Mouse (Mus musculus): Measurements from ENCODE around the gene Ncoa4. TPM values are rescaled to one million over a fixed set of nuclear protein-coding genes. Genes with fewer than 3 reads are reported as not detected.
"Not testable (repeated sequence)": the region's sequence is repeated elsewhere in the genome, so short reads cannot be mapped to it uniquely, and the experiment has no call there.

The Ncoa4 gene
- polyA plus RNA-seq, 1 experiment from 2014 or later: 141 TPM

DNA sequence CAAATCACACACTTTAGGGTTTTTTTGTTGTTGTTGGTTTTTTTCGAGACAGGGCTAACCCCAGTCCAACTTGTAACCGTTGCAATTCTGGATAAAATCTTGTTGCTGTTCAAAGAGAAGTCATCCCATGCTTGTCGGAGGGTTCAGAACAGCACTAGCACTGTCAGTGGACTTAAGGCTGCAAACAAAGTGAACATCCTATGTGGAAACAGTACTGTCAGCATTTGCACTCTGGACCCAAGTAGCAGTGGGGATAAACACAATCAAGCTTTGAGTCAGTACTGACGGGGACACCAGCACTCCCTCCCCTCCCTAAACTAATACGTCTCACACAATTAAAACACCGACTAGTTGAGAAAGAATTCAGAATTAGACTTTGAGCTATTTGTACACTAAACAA lies 21.2 kb downstream of the Ncoa4 start:
- Histone ChIP-seq H3K9ac (replicated peaks) (no peak overlapping the region), H3K36me3 (replicated peaks; ENCODE audit: insufficient read depth, low read length) (peaks cover 70% of the 10 kb centered on the region), H3K27ac (ENCODE audit: low read depth) (peak overlapping the region; percentile 7; the same call in 1 of the 2 replicates), H3K27me3 (ENCODE audit: insufficient read depth, low read length) (no peaks in the 10 kb centered on the region), H3K4me3 (ENCODE audit: low read depth, low read length) (no peak overlapping the region), H3K4me2 (ENCODE audit: low read depth, low read length) (no peak overlapping the region), H3K9me3 (ENCODE audit: low read length) (no peaks in the 10 kb centered on the region), H3K4me1 (ENCODE audit: insufficient read depth) (0 out of 2 replicates have a peak, but pooled peaks cover 5% of the 10 kb centered on the region)
- no peak for TF ChIP-seq CTCF (IDR thresholded peaks at IDR 0.05; ENCODE audit: low read depth)
- TF ChIP-seq EP300 (IDR thresholded peaks at IDR 0.05; ENCODE audit: low read depth): no peak
- ATAC-seq: peak; percentile 75
- DNase-seq: no peak
- WGBS (ENCODE audit: insufficient replicate concordance): 68% methylated on average over 6 of the region's 6 CpGs

GRCm38 (mm10) chr14:32183846-32184245 lies 24.2 kb downstream of the Ncoa4 start:
- DNase-seq (no peak), ATAC-seq (no peak)
- Histone ChIP-seq H3K36me3 (replicated peaks; ENCODE audit: insufficient read depth, low read length) (peaks cover 87% of the 10 kb centered on the region), H3K4me2 (ENCODE audit: low read depth, low read length) (no peak overlapping the region), H3K4me1 (ENCODE audit: insufficient read depth) (0 out of 2 replicates have a peak, but pooled peaks cover 5% of the 10 kb centered on the region), H3K4me3 (ENCODE audit: low read depth, low read length) (no peak overlapping the region), H3K9ac (replicated peaks) (no peak overlapping the region), H3K27me3 (ENCODE audit: insufficient read depth, low read length) (no peaks in the 10 kb centered on the region), H3K27ac (ENCODE audit: low read depth) (no peak overlapping the region), H3K9me3 (ENCODE audit: low read length) (no peaks in the 10 kb centered on the region)
- no peak for TF ChIP-seq EP300 (IDR thresholded peaks at IDR 0.05; ENCODE audit: low read depth)
- no peak for TF ChIP-seq CTCF (IDR thresholded peaks at IDR 0.05; ENCODE audit: low read depth)
- WGBS (ENCODE audit: insufficient replicate concordance): 89% methylated on average over 4 of the region's 4 CpGs

GRCm38 (mm10) chr14:32190627-32191391 lies 31.1 kb downstream of the Ncoa4 start:
- Histone ChIP-seq H3K9me3 (ENCODE audit: low read length) (no peaks in the 10 kb centered on the region), H3K4me1 (ENCODE audit: insufficient read depth) (peaks cover 6% of the 10 kb centered on the region; the same call in 1 of the 2 replicates), H3K4me3 (ENCODE audit: low read depth, low read length) (no peak overlapping the region), H3K36me3 (replicated peaks; ENCODE audit: insufficient read depth, low read length) (peaks cover 57% of the 10 kb centered on the region), H3K27ac (ENCODE audit: low read depth) (peak overlapping the region; percentile 55; the same call in 1 of the 2 replicates), H3K4me2 (ENCODE audit: low read depth, low read length) (no peak overlapping the region), H3K27me3 (ENCODE audit: insufficient read depth, low read length) (no peaks in the 10 kb centered on the region), H3K9ac (replicated peaks) (no peak overlapping the region)
- DNase-seq: no peak
- 75% methylated on average over 6 of the region's 6 CpGs for WGBS (ENCODE audit: insufficient replicate concordance)
- ATAC-seq: peak; percentile 82
- TF ChIP-seq EP300 (IDR thresholded peaks at IDR 0.05; ENCODE audit: low read depth) (no peak), CTCF (IDR thresholded peaks at IDR 0.05; ENCODE audit: low read depth) (no peak)

DNA sequence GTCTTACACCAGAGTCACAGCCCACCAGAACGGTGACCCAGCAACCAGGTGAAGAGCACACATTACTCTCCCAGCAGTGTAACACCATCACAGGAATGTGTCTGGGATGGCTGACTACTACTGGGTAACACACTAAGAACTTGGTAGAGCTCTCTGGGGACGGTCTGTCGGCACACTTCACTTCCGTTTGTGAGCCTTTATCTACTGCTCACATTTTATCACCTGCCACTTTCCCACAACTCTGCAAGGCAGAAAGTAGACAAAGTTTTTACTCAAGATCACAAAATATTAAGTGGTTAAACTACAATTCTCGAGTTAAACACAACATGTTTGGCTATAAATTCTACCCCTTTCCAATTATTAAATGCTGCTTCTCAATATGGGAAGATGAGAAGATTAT lies 32.3 kb downstream of the Ncoa4 start:
- 77% methylated on average over 5 of the region's 5 CpGs for WGBS (ENCODE audit: insufficient replicate concordance)
- no peaks in the 10 kb centered on the region for H3K9me3 ChIP-seq (ENCODE audit: low read length)
- no peak overlapping the region for H3K4me3 ChIP-seq (ENCODE audit: low read depth, low read length)
- TF ChIP-seq EP300 (IDR thresholded peaks at IDR 0.05; ENCODE audit: low read depth) (no peak), CTCF (IDR thresholded peaks at IDR 0.05; ENCODE audit: low read depth) (no peak)
- peaks cover 6% of the 10 kb centered on the region; the same call in 1 of the 2 replicates for H3K4me1 ChIP-seq (ENCODE audit: insufficient read depth)
- no peak overlapping the region for H3K4me2 ChIP-seq (ENCODE audit: low read depth, low read length)
- H3K36me3 ChIP-seq (replicated peaks; ENCODE audit: insufficient read depth, low read length): peaks cover 51% of the 10 kb centered on the region
- DNase-seq: no peak
- no peak for ATAC-seq
- H3K9ac ChIP-seq (replicated peaks): no peak overlapping the region
- H3K27me3 ChIP-seq (ENCODE audit: insufficient read depth, low read length): no peaks in the 10 kb centered on the region
- H3K27ac ChIP-seq (ENCODE audit: low read depth): 0 out of 2 replicates have a peak overlapping the region, but pooled peaks have one; percentile 32

DNA sequence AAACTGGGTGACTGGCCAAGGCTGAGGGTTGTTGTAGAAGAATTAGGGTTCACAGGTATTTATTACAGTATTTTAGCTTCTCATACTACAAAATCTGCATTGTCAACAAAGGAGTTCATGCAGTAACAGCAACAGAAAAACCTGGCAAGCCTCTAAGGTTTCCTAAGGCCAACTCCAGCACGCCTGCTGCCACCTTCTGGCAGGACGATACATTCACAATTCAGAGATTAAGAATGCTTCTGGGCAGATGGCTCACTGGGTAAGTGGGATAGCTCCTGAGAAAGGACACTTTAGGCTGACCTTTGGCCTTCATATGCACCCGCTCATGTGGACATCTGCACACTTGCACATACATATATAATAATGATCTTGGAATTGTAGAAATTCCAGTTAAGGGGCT lies 32.8 kb downstream of the Ncoa4 start:
- WGBS (ENCODE audit: insufficient replicate concordance): 37% methylated on average over 3 of the region's 3 CpGs
- peak; percentile 56 for ATAC-seq
- H3K36me3 ChIP-seq (replicated peaks; ENCODE audit: insufficient read depth, low read length): peaks cover 52% of the 10 kb centered on the region
- peaks cover 6% of the 10 kb centered on the region; the same call in 1 of the 2 replicates for H3K4me1 ChIP-seq (ENCODE audit: insufficient read depth)
- DNase-seq: peak; percentile 69
- H3K4me3 ChIP-seq (ENCODE audit: low read depth, low read length): no peak overlapping the region
- TF ChIP-seq EP300 (IDR thresholded peaks at IDR 0.05; ENCODE audit: low read depth) (no peak), CTCF (IDR thresholded peaks at IDR 0.05; ENCODE audit: low read depth) (peak; percentile 94)
- no peak overlapping the region for H3K27ac ChIP-seq (ENCODE audit: low read depth)
- no peak overlapping the region for H3K9ac ChIP-seq (replicated peaks)
- H3K27me3 ChIP-seq (ENCODE audit: insufficient read depth, low read length): no peaks in the 10 kb centered on the region
- no peak overlapping the region for H3K4me2 ChIP-seq (ENCODE audit: low read depth, low read length)
- no peaks in the 10 kb centered on the region for H3K9me3 ChIP-seq (ENCODE audit: low read length)

DNA sequence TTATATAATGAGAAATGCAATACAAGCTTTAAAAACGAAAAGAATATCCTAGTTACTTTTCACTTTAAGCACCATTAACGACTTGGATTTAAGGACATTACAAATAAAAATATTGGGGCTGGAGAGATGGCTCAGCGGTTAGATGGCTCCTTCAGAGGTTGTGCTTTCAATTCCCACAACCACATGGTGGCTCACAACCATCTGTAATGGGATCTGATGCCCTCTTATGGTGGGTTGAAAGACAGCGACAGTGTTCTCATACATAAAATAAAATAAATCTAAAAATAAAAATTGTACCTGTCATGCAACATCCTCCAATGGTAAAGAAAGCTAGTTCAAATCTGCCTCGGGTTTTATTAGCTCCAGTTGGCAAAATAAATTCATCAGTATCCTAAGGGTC lies 33.9 kb downstream of the Ncoa4 start:
- H3K27ac ChIP-seq (ENCODE audit: low read depth); H3K4me2 ChIP-seq (ENCODE audit: low read depth, low read length); H3K9me3 ChIP-seq (ENCODE audit: low read length); H3K9ac ChIP-seq (replicated peaks); ATAC-seq; DNase-seq; H3K4me1 ChIP-seq (ENCODE audit: insufficient read depth); H3K27me3 ChIP-seq (ENCODE audit: insufficient read depth, low read length); H3K4me3 ChIP-seq (ENCODE audit: low read depth, low read length): not testable (repeated sequence)
- H3K36me3 ChIP-seq (replicated peaks; ENCODE audit: insufficient read depth, low read length): peaks cover 50% of the 10 kb centered on the region
- 66% methylated on average over 5 of the region's 5 CpGs for WGBS (ENCODE audit: insufficient replicate concordance)
- peak; percentile 36; the same call in 1 of the 2 replicates for TF ChIP-seq CTCF (IDR thresholded peaks at IDR 0.05; ENCODE audit: low read depth)
